Mouse (Mus musculus): ENCODE data around the gene Atf6b.

Atf6b gene

GRCm38 (mm10) chr17:34670235-34670634 lies 23.3 kb downstream of the Atf6b start, which contains the start of gene Tnxb:
Tnxb (plus strand) TSS chr17:34670535.
- no peak for DNase-seq (ENCODE audit: low read depth)

- no peak for DNase-seq (ENCODE audit: low read depth)
These were observed 24.5 kb downstream of the Atf6b start for GRCm38 (mm10) chr17:34671151-34672066.

GRCm38 (mm10) chr17:34672246-34672792 lies 25.4 kb downstream of the Atf6b start:
- no peak for DNase-seq (ENCODE audit: low read depth)

DNA sequence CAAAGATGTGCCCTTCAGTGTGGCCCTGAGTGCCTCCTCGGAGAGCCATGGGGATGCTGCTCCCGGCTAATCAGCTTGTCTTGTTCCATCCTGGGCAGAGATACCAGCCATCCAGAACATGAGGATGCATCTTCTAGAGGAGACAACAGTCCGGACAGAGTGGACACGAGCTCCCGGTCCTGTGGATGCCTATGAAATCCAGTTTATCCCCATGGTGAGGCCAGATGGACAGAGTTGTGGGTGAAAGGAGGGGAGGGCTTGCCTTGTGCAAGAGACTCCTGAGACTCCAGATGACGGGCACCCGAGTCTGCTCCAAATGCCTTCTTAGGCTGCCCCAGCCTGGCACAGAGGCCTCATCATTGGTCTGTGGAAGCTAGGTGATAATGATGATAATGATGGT lies 26.2 kb downstream of the Atf6b start:
- DNase-seq (ENCODE audit: low read depth) = no peak

DNA sequence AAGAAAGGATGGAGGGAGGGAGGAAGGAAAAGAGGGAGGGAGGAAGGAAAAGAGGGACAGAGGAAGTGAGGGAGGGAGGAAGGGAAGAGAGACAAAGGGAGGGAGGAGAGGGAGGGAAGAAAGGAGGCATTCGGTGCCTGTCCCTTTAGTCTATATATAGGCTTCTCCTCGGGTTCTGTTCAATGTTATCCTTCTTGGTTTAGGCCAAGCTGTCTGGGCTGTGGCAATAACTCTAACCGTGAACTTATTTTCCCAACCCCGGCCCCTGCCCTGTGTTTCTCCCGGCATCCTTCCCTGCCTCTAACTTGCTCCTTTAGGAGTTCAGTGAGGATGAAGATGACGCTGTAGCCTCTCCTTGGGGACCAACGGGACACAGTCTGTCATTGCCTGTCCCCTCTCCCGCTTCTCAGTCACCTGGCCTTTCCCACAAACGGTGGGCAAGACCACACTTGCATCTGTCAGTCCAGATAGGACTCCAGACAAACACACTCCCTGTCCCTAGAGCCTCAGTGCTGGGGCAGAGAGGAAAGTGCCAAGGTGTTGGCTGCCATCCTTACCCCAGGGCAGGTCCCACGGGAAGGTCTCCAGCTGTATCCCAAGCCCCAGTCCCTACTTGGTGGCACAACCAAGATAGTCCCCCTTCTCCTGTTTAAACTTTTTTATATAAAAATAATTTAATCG lies 27.7 kb downstream of the Atf6b start:
- no peak for DNase-seq (ENCODE audit: low read depth)

GRCm38 (mm10) chr17:34675205-34676092 lies 28.5 kb downstream of the Atf6b start:
- peak; percentile 41 for DNase-seq (ENCODE audit: low read depth)

DNA sequence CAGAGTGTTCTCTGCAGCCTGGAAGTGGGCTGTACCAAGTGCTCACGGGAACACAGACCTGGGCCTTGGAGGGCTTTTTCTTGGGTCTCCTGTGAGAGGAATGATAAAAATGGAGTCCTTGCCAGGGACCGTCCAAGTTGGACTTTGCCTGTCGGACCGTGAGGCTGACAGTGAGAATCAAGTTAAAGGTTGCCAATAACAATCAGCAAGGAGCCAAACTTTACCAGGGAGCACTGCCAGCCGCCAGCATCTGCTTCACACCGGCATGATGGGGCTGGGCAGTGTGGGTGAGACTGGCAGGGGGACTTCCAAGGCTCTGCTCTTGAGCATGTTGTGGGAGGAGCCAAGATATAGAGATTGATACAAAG lies 29.1 kb downstream of the Atf6b start:
- DNase-seq (ENCODE audit: low read depth) = no peak

DNA sequence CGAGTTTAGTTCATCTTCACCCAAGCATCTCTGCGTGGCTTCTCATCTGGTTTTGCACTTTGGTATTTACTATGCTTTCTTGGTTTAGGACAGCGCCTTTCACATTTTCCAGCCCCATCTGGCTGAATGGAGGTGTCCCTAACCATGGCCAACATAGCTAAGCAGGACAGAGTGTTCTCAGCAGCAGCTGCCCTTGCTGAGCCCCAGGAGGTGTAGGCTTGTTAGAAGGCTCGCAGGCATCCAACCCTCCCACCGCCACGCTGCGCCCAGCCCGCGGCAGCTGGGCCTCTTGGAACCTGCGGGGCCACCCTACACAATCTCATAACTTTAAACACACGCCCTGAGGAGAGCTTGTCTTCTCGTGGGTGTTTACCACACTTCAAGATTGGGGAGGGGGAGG lies 29.7 kb downstream of the Atf6b start:
- DNase-seq (ENCODE audit: low read depth) = no peak

GRCm38 (mm10) chr17:34680191-34680590 lies 33.2 kb downstream of the Atf6b start:
- no peak for DNase-seq (ENCODE audit: low read depth)

DNA sequence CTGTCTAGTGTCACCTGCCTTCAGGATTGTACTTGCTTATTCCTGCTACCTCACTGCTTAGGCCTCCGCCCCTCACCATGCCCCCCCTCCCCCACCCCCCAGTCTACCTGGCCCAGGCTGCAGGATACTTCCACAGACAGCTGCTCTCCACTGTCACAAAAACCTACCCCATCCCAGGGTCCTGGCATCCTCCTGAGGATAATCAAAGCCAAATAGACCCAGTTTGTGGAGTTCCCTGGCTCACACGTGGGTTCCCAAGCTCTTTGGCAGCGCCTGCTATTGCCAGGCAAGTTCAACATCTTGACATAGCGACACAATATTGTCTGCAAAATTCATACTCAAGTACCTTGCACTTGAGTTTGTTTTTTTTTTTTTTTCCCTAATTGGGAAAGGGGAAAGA lies 33.7 kb downstream of the Atf6b start:
- no peak for DNase-seq (ENCODE audit: low read depth)

DNA sequence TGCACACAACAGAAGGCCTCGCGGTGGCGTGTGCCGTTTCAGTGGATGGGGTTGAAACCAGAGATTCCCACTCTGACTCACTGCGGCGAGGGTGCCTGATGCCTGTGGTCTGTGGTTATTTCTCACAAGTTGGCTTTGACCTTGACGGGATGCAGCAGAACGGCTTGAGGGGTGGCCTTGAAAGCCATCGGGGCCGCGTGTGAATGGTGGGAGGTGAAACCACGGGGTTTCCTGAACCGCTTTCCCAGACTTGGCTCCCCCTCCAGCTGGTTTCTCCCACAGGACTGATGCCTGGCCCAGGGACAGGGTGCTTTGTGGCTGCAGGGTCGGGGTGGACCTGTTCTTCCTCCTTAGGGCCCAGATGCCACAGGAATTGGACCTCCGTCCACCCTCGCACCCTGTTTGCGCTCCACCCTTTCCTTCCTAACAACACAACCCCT lies 34.2 kb downstream of the Atf6b start:
- peak; percentile 74 for DNase-seq (ENCODE audit: low read depth)

- DNase-seq (ENCODE audit: low read depth) = peak; percentile 38
These were observed 35.1 kb downstream of the Atf6b start for GRCm38 (mm10) chr17:34681881-34682536.

GRCm38 (mm10) chr17:34683179-34683578 lies 36.2 kb downstream of the Atf6b start:
- DNase-seq (ENCODE audit: low read depth) = no peak

GRCm38 (mm10) chr17:34683686-34684220 lies 36.8 kb downstream of the Atf6b start:
- DNase-seq (ENCODE audit: low read depth) = peak; percentile 49

- peak; percentile 89 for DNase-seq (ENCODE audit: low read depth)
These were observed 37.4 kb downstream of the Atf6b start for GRCm38 (mm10) chr17:34684253-34684893.

GRCm38 (mm10) chr17:34685120-34686110 lies 38.5 kb downstream of the Atf6b start:
- DNase-seq (ENCODE audit: low read depth) = peak; percentile 96

DNA sequence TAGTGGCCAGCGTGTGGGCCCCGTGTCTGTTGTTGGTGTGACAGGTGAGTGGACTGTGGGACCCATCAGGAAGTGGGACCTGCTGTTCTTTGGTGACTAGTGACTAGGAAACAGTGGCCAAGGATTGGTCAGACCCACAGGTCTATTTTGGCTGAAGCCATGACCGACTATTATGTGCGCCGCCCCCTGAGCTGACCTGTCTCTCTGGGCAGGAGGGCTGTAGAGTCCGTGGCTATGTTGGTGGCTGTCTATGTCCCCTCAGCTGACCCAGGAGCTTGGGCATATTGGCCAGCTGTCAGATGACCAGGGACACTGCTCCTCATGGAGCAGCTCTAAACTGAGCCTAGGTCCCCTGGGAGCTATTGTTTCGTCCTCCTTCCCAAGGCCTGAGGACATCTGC lies 41.9 kb downstream of the Atf6b start:
- no peak for DNase-seq (ENCODE audit: low read depth)

DNA sequence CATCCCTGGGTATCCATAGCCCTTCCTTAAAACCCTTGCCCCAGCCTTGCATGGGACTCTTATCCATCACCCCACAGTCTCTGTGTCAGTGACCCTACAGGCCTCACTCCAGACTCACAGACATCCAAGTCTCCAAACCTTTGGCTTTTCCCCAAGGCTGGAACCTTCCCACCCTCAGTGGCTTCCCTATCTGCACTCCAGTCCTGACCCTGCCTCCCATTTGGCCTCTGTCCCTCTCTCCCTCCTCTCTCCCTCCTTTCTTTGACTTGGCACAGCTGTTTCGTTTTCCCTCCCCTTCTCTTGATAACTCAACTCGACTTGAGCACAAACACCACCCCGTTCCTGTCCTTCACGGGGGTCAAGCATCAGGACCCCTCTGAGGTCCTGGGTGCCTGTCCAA lies 43.5 kb downstream of the Atf6b start:
- DNase-seq (ENCODE audit: low read depth) = no peak

GRCm38 (mm10) chr17:34692906-34693305 lies 46.0 kb downstream of the Atf6b start:
- DNase-seq (ENCODE audit: low read depth) = peak; percentile 90
